Mouse (Mus musculus) kidney, embryonic 14.5 days (tissue): Measurements from ENCODE around the gene Adad2. TPM values are rescaled to one million over a fixed set of nuclear protein-coding genes. Genes with fewer than 3 reads are reported as not detected.

Experiments used
- ATAC-seq: fragments of 200-750 bp; cut with Nextera tagmentation; 2 replicates; pipeline ENCODE4 v1.8.0; 2017; ENCODE audit warnings: moderate number of reproducible peaks, mild to moderate bottlenecking, moderate TSS enrichment, moderate library complexity; ENCODE audit not compliant: low FRiP score, low TSS enrichment
- H3K27ac ChIP-seq: fragments of 300-500 bp; sonication (generic); 2 replicates; pipeline ENCODE4 v1.5.1; 2014; ENCODE audit warnings: low read depth, mild to moderate bottlenecking, low read length, moderate library complexity, mixed read lengths
- H3K27me3 ChIP-seq: fragments of 300-500 bp; sonication (generic); 2 replicates; pipeline ENCODE4 v1.6.1; 2014; ENCODE audit warnings: mild to moderate bottlenecking, low read length; ENCODE audit not compliant: control insufficient read depth, insufficient read depth
- H3K36me3 ChIP-seq: fragments of 300-500 bp; sonication (generic); 2 replicates; pipeline ENCODE4 v1.6.1; 2014; ENCODE audit warnings: low read length, mixed read lengths; ENCODE audit not compliant: control insufficient read depth, insufficient read depth
- H3K4me1 ChIP-seq: fragments of 300-500 bp; sonication (generic); 2 replicates; pipeline ENCODE4 v1.6.1; 2014; ENCODE audit warnings: low read length, mixed read lengths; ENCODE audit not compliant: control insufficient read depth, insufficient read depth
- H3K4me2 ChIP-seq: fragments of 300-500 bp; sonication (generic); replicated peaks from 2 replicates; pipeline ENCODE4 v1.6.1; 2014; ENCODE audit warnings: low read depth, mild to moderate bottlenecking, low read length
- H3K4me3 ChIP-seq: fragments of 300-500 bp; sonication (generic); 2 replicates; pipeline ENCODE4 v1.5.1; 2014; ENCODE audit warnings: mild to moderate bottlenecking, low read length
- H3K9ac ChIP-seq: fragments of 300-500 bp; sonication (generic); 2 replicates; pipeline ENCODE4 v1.6.1; 2014; ENCODE audit warnings: low read depth, mild to moderate bottlenecking, low read length, moderate library complexity
- H3K9me3 ChIP-seq: fragments of 300-500 bp; sonication (generic); 2 replicates; pipeline ENCODE4 v1.6.1; 2016; ENCODE audit warnings: low read length; ENCODE audit not compliant: control insufficient read depth
- WGBS: fragments of 180-500 bp; shearing (Covaris S2); extraction: QIAGEN DNeasy Blood & Tissue Kit; methylation state at CpG from one replicate; pipeline ENCODE4 v1.1.7; 2014; 5-methylcytosine and 5-hydroxymethylcytosine counted together
- polyA plus RNA-seq: library from polyadenylated mRNA; unstranded; fragments of >200 nt; fragmentation: Nextera tagmentation; extraction: Ambion mirVana; gene quantifications from 2 replicates; pipeline ENCODE4 v1.2.1, GENCODE M21; 2014

The Adad2 gene
- polyA plus RNA-seq, 1 experiment from 2014 or later: not detected

DNA sequence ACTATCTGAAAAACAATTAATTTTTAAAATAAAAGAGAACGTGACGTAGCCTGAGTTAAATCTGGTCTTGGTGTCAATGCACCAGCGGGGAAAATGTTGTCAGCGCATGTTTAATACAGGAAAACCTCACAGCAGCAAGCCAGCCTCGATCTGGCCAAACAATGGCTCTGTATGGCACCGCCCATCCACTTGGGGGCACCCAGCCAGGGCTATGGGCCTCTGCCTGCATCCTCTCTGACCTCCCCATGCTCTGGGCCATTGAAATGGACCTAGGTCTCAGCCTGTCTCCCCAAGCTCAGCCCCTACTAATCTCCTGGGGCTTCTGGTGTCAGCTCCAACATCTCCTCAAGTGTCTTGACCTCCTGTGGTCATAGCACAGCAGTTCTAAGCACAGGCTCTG, 49.3 kb downstream of the Adad2 start:
- 80% methylated on average over 6 of the region's 6 CpGs for WGBS
- Histone ChIP-seq H3K4me1 (peaks cover 32% of the 10 kb centered on the region), H3K4me2 (no peak overlapping the region), H3K36me3 (no peaks in the 10 kb centered on the region), H3K4me3 (no peak overlapping the region), H3K27ac (no peak overlapping the region), H3K27me3 (no peaks in the 10 kb centered on the region), H3K9me3 (no peaks in the 10 kb centered on the region; the same call in 1 of the 2 replicates), H3K9ac (no peak overlapping the region)
- ATAC-seq: no peak

DNA sequence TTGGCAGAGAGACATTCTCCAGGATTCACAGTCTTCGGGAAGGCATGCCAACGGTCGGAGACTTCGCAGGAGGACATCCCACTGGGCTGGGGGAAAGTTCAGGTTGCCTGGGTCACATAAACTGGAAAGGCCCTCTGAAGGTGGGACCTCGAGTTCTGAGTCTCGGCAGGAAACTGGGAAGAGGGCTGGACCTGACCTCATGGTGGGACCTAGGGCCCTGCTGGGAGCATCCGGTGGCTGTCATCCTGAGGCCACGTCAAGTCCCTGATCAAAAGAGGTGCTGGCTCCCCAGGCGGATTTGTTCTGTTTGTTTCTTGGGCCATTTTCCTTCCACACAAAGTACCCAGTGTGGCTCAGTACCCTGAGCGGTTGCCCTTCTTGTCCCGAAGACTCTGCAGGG, 50.9 kb downstream of the Adad2 start:
- H3K9me3 ChIP-seq: no peaks in the 10 kb centered on the region
- H3K4me1 ChIP-seq: peaks cover 32% of the 10 kb centered on the region
- H3K4me3 ChIP-seq: no peak overlapping the region
- no peak overlapping the region for H3K27ac ChIP-seq
- H3K4me2 ChIP-seq: no peak overlapping the region
- H3K36me3 ChIP-seq: no peaks in the 10 kb centered on the region
- WGBS: 70% methylated on average over 11 of the region's 11 CpGs
- H3K9ac ChIP-seq: no peak overlapping the region
- H3K27me3 ChIP-seq: no peaks in the 10 kb centered on the region
- no peak for ATAC-seq

DNA sequence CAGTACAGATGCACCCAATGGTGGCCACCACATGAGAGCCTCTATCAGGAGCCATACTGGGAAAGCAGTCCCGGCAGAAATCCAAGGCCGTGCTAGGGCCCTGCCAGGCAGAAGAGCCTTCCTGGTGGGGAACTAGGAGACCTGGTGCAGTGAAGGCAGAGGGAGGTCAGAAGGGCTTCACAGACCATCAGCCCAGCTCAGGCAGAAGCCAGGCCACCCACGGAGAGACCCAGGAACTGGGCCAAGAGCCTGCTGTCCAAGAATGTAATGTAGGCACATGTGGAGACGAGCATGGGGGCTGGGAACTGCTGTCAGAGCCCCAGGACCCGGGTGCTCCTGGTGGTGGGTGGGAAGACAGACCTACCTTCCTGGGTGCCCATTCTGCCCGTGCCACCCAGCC, 52.7 kb downstream of the Adad2 start:
- peaks cover 32% of the 10 kb centered on the region for H3K4me1 ChIP-seq
- WGBS: 52% methylated on average over 6 of the region's 6 CpGs
- no peak overlapping the region for H3K4me2 ChIP-seq
- H3K9ac ChIP-seq: no peak overlapping the region
- no peak for ATAC-seq
- H3K27me3 ChIP-seq: no peaks in the 10 kb centered on the region
- no peaks in the 10 kb centered on the region for H3K36me3 ChIP-seq
- no peaks in the 10 kb centered on the region for H3K9me3 ChIP-seq
- H3K27ac ChIP-seq: no peak overlapping the region
- H3K4me3 ChIP-seq: no peak overlapping the region

Other genes with a start within 250 kb of the Adad2 start
- 10.8 and 12.1 TPM in 2 replicates for gene Mlycd, start 217.9 kb upstream of the Adad2 start, polyA plus RNA-seq
- gene Osgin1, start 178.6 kb upstream of the Adad2 start, polyA plus RNA-seq: 0.71 and 1.2 TPM in 2 replicates
- 4.6 and 5.0 TPM in 2 replicates for gene Necab2, start 166.0 kb upstream of the Adad2 start, polyA plus RNA-seq
- not detected in 2 replicates for gene Slc38a8, start 111.0 kb upstream of the Adad2 start, polyA plus RNA-seq
- 66.4 and 131 TPM in 2 replicates for gene Mbtps1, start 54.0 kb upstream of the Adad2 start, polyA plus RNA-seq
- 20.4 and 35.8 TPM in 2 replicates for gene Hsdl1, start 37.6 kb upstream of the Adad2 start, polyA plus RNA-seq
- 0.11 and 0.37 TPM in 2 replicates for gene Dnaaf1, start 37.5 kb upstream of the Adad2 start, polyA plus RNA-seq
- gene Taf1c, start 7.5 kb upstream of the Adad2 start, polyA plus RNA-seq: 9.7 and 13.0 TPM in 2 replicates
- gene Kcng4, start 22.9 kb downstream of the Adad2 start, polyA plus RNA-seq: 0.22 TPM in 1 of 2 replicates, not detected in the other
- gene Wfdc1, start 53.6 kb downstream of the Adad2 start, polyA plus RNA-seq: 1.8 and 1.9 TPM in 2 replicates
- gene Atp2c2, start 87.3 kb downstream of the Adad2 start, polyA plus RNA-seq: 0.97 and 1.2 TPM in 2 replicates
- gene Tldc1, start 165.7 kb downstream of the Adad2 start, polyA plus RNA-seq: 6.4 and 13.0 TPM in 2 replicates
- gene Cotl1, start 227.8 kb downstream of the Adad2 start, polyA plus RNA-seq: 239 and 329 TPM in 2 replicates
- 13.3 and 13.8 TPM in 2 replicates for gene Klhl36, start 249.5 kb downstream of the Adad2 start, polyA plus RNA-seq